ENCODE assay signal across 1 mouse cellular context in the genomic region with DNA sequence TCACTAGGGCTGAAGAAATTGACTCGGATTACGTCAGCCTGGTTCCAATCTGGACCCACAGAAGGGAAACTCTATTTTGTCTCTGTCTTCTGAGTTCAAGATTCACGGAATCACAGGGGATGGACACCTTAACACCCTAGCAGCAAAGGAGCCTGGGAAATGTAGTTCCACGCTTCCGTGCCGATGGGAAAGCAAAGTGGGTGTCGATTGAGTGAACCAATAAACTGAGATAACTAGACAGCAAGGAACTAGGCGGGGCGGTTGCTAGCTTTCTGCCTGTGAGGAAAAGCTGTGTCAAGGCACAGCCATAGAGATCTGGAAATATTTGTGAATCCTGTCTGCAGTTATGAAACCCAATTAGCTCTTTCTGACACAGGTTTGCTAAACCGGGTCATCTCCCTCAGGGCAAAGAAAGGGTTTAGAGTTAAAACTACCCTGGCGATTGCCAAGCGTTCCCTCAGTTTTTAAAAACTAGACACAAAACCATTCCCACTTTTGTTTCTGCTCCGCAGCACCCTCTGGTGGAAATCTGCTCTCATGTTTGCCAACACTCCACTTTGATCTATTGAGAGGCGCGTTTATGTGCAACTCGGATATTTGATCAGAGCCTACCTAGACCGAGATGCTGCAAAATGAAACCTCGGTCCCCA.
A peak's percentile ranks its signal among the peaks of the same experiment; 100 is the strongest.
TF ChIP-seq lines count a peak whose summit lies in the region.

No protein-coding gene starts in this region.

TF ChIP-seq in CH12.LX, 34 proteins besides CTCF, POLR2A, EP300 and RAD21 (continued from another document):
- TF ChIP-seq MAZ (IDR thresholded peaks at IDR 0.05; ENCODE audit: low read depth, low read length) (0 out of 2 replicates have a peak, but pooled peaks have one; percentile 38), POLR2AphosphoS2 (IDR thresholded peaks at IDR 0.05; ENCODE audit: low read depth, low read length) (no peak), CHD1 (IDR thresholded peaks at IDR 0.05; ENCODE audit: low read depth, low read length) (no peak), MXI1 (IDR thresholded peaks at IDR 0.05; ENCODE audit: low read depth, low read length) (no peak), SMC3 (IDR thresholded peaks at IDR 0.05; ENCODE audit: low read depth, low read length) (peak; percentile 67), ELF1 (IDR thresholded peaks at IDR 0.05; ENCODE audit: low read depth, low read length) (peak; percentile 71), TBP (conservative IDR thresholded peaks at IDR 0.05; ENCODE audit: low read depth, low read length) (no peak), CHD2 (IDR thresholded peaks at IDR 0.05; ENCODE audit: low read length) (peak; percentile 56), KAT2A (IDR thresholded peaks at IDR 0.05; ENCODE audit: insufficient replicate concordance, low read length) (peak; percentile 83; the same call in 1 of the 2 replicates), ZMIZ1 (IDR thresholded peaks at IDR 0.05; ENCODE audit: low read depth, low read length) (no peak), HCFC1 (IDR thresholded peaks at IDR 0.05; ENCODE audit: low read depth, low read length) (peak; percentile 97), UBTF (IDR thresholded peaks at IDR 0.05; ENCODE audit: low read depth, low read length) (no peak), NELFE (IDR thresholded peaks at IDR 0.05; ENCODE audit: low read depth, low read length) (peak; percentile 21; the same call in 1 of the 2 replicates), MAFK (IDR thresholded peaks at IDR 0.05; ENCODE audit: insufficient replicate concordance, low read length) (no peak), JUND (conservative IDR thresholded peaks at IDR 0.05; ENCODE audit: low read depth, low read length) (no peak), SIN3A (IDR thresholded peaks at IDR 0.05; ENCODE audit: low read length) (peak; percentile 55; the same call in 1 of the 2 replicates), TCF12 (IDR thresholded peaks at IDR 0.05; ENCODE audit: low read depth, low read length) (peak; percentile 45; the same call in 1 of the 2 replicates), IRF4 (IDR thresholded peaks at IDR 0.05; ENCODE audit: low read depth, low read length) (peak; percentile 11; the same call in 1 of the 2 replicates), ZNF384 (IDR thresholded peaks at IDR 0.05; ENCODE audit: low read depth, low read length) (no peak), MEF2A (IDR thresholded peaks at IDR 0.05; ENCODE audit: borderline replicate concordance, low read depth, low read length) (0 out of 2 replicates have a peak, but pooled peaks have one; percentile 19), ETS1 (conservative IDR thresholded peaks at IDR 0.05; ENCODE audit: low read depth, low read length) (0 out of 2 replicates have a peak, but pooled peaks have one; percentile 19), RCOR1 (conservative IDR thresholded peaks at IDR 0.05; ENCODE audit: low read depth, low read length) (no peak), MYC (IDR thresholded peaks at IDR 0.05; ENCODE audit: low read depth, low read length) (no peak), E2F4 (IDR thresholded peaks at IDR 0.05; ENCODE audit: insufficient replicate concordance, low read depth, low read length) (no peak), PAX5 (IDR thresholded peaks at IDR 0.05; ENCODE audit: low read length) (no peak), BHLHE40 (IDR thresholded peaks at IDR 0.05; ENCODE audit: low read depth, low read length) (peak; percentile 18; the same call in 1 of the 2 replicates)
